Mouse (Mus musculus) frontal cortex, adult 2 months (tissue): Measurements from ENCODE around the gene Extl2. TPM values are rescaled to one million over a fixed set of nuclear protein-coding genes. Genes with fewer than 3 reads are reported as not detected.

Experiments used
- DNase-seq, 2 experiments: peaks; one replicate each; pipeline ENCODE4 v3.0.0; 2022; ENCODE audit warnings: low spot score in 1 of 2; ENCODE audit errors: extremely low spot score in 1 of 2
- polyA plus RNA-seq: library from polyadenylated mRNA; depleted of rRNA; stranded (reverse); fragments of >200 nt; gene quantifications from 2 replicates; pipeline ENCODE4 v1.2.3, GENCODE M21; 2012; rRNA removed

The Extl2 gene
- polyA plus RNA-seq, 1 experiment: 29.9 TPM

DNA sequence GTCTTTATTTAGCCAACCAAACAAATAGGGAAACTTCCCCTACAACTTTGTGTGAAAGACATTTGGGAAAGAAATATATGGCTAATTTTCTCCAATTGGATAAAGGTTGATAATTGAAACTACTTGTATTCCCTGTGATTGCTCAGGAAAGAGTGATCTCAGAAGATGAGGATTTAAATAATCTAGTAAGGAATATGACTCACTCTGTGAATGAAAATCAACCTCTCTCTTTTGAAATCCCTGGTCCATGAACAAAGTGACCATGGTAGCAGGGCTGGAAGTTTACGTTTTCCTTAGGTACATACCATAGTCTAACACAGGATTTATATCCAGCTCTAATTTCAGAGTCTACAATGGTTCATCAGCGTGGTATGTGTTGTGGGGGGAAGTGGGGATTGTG lies 69.5 kb downstream of the Extl2 start:
- DNase-seq: no peak

DNA sequence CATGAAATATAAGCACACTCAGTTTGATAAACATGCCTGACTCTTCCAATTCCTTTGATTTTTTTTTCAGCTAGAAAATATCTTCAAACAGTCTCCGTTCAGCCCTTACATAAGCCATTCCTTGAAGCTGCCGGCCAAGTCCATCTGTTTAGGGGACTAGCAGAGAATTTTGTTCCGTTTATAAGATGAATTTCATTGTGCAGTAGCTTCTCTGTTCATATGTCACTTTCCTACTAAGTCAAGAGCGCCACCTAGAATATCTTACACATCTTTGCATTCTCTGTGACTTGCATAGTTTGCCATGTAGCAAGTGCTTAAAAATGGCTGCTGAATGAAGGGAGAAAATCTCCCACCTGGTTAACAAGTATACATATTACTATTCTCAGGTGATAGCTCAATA lies 71.2 kb downstream of the Extl2 start:
- peak; percentile 3 to 33 for DNase-seq

Other genes starting within 250 kb of the Extl2 start
- 13.4 and 14.5 TPM in 2 replicates for gene Dph5, start 119.6 kb upstream of the Extl2 start, polyA plus RNA-seq
- 12.0 and 12.3 TPM in 2 replicates for gene Slc30a7, start 56 bp upstream of the Extl2 start, polyA plus RNA-seq
- 15.1 and 19.2 TPM in 2 replicates for gene Vcam1, start 122.2 kb downstream of the Extl2 start, polyA plus RNA-seq
- gene Gpr88, start 246.0 kb downstream of the Extl2 start, polyA plus RNA-seq: 15.7 and 27.2 TPM in 2 replicates